Mouse (Mus musculus) kidney, postnatal 14 days (tissue): Measurements from ENCODE around the gene Mc3r.

Experiments used
- DNase-seq: peaks from one replicate; pipeline ENCODE4 v3.0.0; 2022; ENCODE audit warnings: mixed read lengths

Mc3r gene

DNA sequence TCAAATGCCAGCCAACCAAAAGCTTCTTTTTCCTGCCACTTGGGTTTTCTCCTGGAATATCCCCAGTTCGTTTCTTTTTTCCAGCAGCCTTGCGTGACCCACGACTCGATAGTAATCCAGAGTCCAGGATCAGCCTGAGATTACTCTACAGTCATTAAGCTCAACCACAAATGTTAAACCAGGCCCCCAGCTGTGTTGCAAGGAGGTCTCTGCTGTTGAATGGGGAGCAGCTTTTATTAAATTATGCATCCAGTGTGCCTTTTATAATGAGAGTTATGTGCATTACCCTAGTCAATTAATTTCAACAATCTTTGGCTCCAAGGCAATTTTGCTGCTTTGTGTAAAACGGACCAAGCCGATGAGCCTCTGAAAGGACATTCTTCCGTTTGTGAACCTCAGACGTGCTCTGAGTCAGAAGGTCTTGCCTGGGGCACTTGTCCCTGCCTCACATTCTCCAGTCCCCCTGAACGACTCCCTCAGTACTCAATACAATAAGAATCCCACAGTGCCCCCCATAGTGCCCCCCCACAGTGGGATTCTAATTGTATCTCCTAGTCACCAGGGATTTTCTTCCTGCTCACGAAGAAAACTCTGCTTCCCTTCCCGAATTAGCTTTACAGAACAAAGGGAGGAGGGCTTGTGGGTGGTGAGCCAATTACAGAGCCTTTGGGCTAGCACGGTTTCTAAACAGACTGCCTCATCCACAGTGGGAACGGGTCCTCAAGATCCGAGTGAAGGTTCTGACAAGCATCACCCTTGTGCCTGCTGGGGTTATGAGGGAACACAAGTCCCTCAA lies 51.0 kb downstream of the Mc3r start:
- no peak for DNase-seq
